In the genomic region with DNA sequence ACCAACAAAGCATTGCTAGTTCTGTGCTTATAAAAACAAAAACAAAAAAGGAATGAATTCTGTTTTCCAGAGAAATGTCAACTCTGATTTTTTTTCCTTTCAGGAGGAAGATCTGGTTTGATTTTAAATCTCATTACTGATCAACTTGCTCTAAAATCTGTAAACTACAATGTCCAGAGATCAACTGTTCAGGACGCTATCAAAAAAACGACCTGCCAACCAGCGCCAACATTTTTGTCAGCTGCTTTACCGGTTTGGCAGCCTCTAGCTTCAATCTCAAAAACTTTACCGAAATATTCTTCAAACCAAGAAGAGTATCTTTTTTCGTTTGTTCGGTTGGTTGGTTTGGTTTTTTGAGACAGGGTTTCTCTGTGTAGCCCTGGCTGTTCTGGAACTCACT, we compare ENCODE assay signal across 8 mouse cellular contexts. TPM values are rescaled to one million over a fixed set of nuclear protein-coding genes. Genes with fewer than 3 reads are reported as not detected.
DNase-seq lines count a peak whose midpoint lies in the region; ATAC-seq and TF ChIP-seq lines count a peak whose summit lies in the region.

No protein-coding gene starts in this region.

- H3K9me3 ChIP-seq in kidney, postnatal 0 days (replicated peaks; ENCODE audit: low read length), result no peaks in the 10 kb centered on the region
- H3K9me3 ChIP-seq in embryonic facial prominence, embryonic 12.5 days, result no peaks in the 10 kb centered on the region
- H3K9me3 ChIP-seq in hindbrain, embryonic 15.5 days, result no peaks in the 10 kb centered on the region
- H3K9me3 ChIP-seq in midbrain, embryonic 14.5 days (ENCODE audit: control insufficient read depth, low read length), result no peaks in the 10 kb centered on the region

- H3K4me3 ChIP-seq in kidney, postnatal 0 days (replicated peaks; ENCODE audit: low read depth, low read length), result peak overlapping the region; percentile 97; the same call in 1 of the 2 replicates
- no peak overlapping the region for H3K4me3 ChIP-seq in embryonic facial prominence, embryonic 12.5 days
- peak overlapping the region; percentile 89; the same call in 1 of the 2 replicates for H3K4me3 ChIP-seq in hindbrain, embryonic 15.5 days
- no peak overlapping the region for H3K4me3 ChIP-seq in midbrain, embryonic 14.5 days (replicated peaks; ENCODE audit: low read depth, low read length)

- no peaks in the 10 kb centered on the region for H3K27me3 ChIP-seq in kidney, postnatal 0 days (ENCODE audit: insufficient read depth, low read length)
- no peaks in the 10 kb centered on the region for H3K27me3 ChIP-seq in embryonic facial prominence, embryonic 12.5 days
- 0 out of 2 replicates have a peak, but pooled peaks cover 2% of the 10 kb centered on the region for H3K27me3 ChIP-seq in hindbrain, embryonic 15.5 days
- no peaks in the 10 kb centered on the region for H3K27me3 ChIP-seq in midbrain, embryonic 14.5 days (ENCODE audit: control insufficient read depth, insufficient read depth, low read length)

- no peak overlapping the region for H3K9ac ChIP-seq in kidney, postnatal 0 days (ENCODE audit: low read depth, low read length)
- H3K9ac ChIP-seq in embryonic facial prominence, embryonic 12.5 days, result no peak overlapping the region
- H3K9ac ChIP-seq in hindbrain, embryonic 15.5 days, result no peak overlapping the region
- H3K9ac ChIP-seq in midbrain, embryonic 14.5 days (replicated peaks; ENCODE audit: low read length), result no peak overlapping the region

- no peak for ATAC-seq in kidney, postnatal 0 days (replicated peaks; ENCODE audit: low FRiP score, low read depth)
- no peak for ATAC-seq in embryonic facial prominence, embryonic 12.5 days (ENCODE audit: insufficient number of reproducible peaks, insufficient read depth, low FRiP score, low TSS enrichment)
- ATAC-seq in hindbrain, embryonic 15.5 days (ENCODE audit: low FRiP score, low read depth), result no peak
- no peak for ATAC-seq in midbrain, embryonic 14.5 days (ENCODE audit: low FRiP score, low TSS enrichment)

- H3K4me2 ChIP-seq in kidney, postnatal 0 days (ENCODE audit: low read length), result peak overlapping the region; percentile 66
- H3K4me2 ChIP-seq in embryonic facial prominence, embryonic 12.5 days (replicated peaks), result peak overlapping the region; percentile 90
- peak overlapping the region; percentile 74; the same call in 1 of the 2 replicates for H3K4me2 ChIP-seq in hindbrain, embryonic 15.5 days
- H3K4me2 ChIP-seq in midbrain, embryonic 14.5 days (ENCODE audit: low read length), result peak overlapping the region; percentile 68

- 0 out of 2 replicates have a peak overlapping the region, but pooled peaks have one; percentile 91 for H3K27ac ChIP-seq in kidney, postnatal 0 days
- no peak overlapping the region for H3K27ac ChIP-seq in embryonic facial prominence, embryonic 12.5 days
- H3K27ac ChIP-seq in hindbrain, embryonic 15.5 days (replicated peaks), result no peak overlapping the region
- no peak overlapping the region for H3K27ac ChIP-seq in midbrain, embryonic 14.5 days (replicated peaks; ENCODE audit: low read depth, low read length)

- no peak for DNase-seq in kidney, postnatal 0 days (ENCODE audit: low spot score)
- no peak for DNase-seq in kidney, postnatal 10 days
- no peak for DNase-seq in midbrain, embryonic 14.5 days
- no peak for DNase-seq in testis, postnatal 10 days (ENCODE audit: low spot score)
- no peak for DNase-seq in gastrocnemius, adult 8-10 months (ENCODE audit: low spot score in 2 of 2)
- no peak for DNase-seq in right cerebral cortex, postnatal 4 days

- TF ChIP-seq CTCF in kidney, postnatal 0 days (IDR thresholded peaks at IDR 0.05; ENCODE audit: low read depth), result no peak

- WGBS in kidney, postnatal 0 days, result 66% methylated on average over 7 of the region's 7 CpGs
- WGBS in embryonic facial prominence, embryonic 12.5 days, result 81% methylated on average over 7 of the region's 7 CpGs
- 84% methylated on average over 7 of the region's 7 CpGs for WGBS in hindbrain, embryonic 15.5 days
- WGBS in midbrain, embryonic 14.5 days, result 88% methylated on average over 7 of the region's 7 CpGs

- H3K4me1 ChIP-seq in kidney, postnatal 0 days (replicated peaks; ENCODE audit: insufficient read depth, low read length), result 0 out of 2 replicates have a peak, but pooled peaks cover 8% of the 10 kb centered on the region
- peaks cover 14% of the 10 kb centered on the region; the same call in 1 of the 2 replicates for H3K4me1 ChIP-seq in embryonic facial prominence, embryonic 12.5 days
- H3K4me1 ChIP-seq in hindbrain, embryonic 15.5 days (replicated peaks), result peaks cover 28% of the 10 kb centered on the region
- H3K4me1 ChIP-seq in midbrain, embryonic 14.5 days (ENCODE audit: control insufficient read depth, insufficient read depth, low read length), result peaks cover 15% of the 10 kb centered on the region

- H3K36me3 ChIP-seq in kidney, postnatal 0 days (ENCODE audit: insufficient read depth, low read length), result no peaks in the 10 kb centered on the region
- H3K36me3 ChIP-seq in embryonic facial prominence, embryonic 12.5 days, result no peaks in the 10 kb centered on the region
- H3K36me3 ChIP-seq in hindbrain, embryonic 15.5 days, result no peaks in the 10 kb centered on the region
- no peaks in the 10 kb centered on the region for H3K36me3 ChIP-seq in midbrain, embryonic 14.5 days (ENCODE audit: control insufficient read depth, insufficient read depth, low read length)

RNA-seq across cellular contexts. Expression of a gene that starts 2.3 kb away (rescaled TPM):
- 9.8 and 10.2 TPM in 2 replicates for polyA plus RNA-seq in kidney, postnatal 0 days (2015; fragmentation: Nextera tagmentation; extraction: Ambion mirVana)
- polyA plus RNA-seq in embryonic facial prominence, embryonic 12.5 days (2016; fragmentation: Nextera tagmentation; extraction: Ambion mirVana), result 12.6 and 13.1 TPM in 2 replicates
- 11.5 TPM in 2 replicates for polyA plus RNA-seq in hindbrain, embryonic 15.5 days (2015; fragmentation: Nextera tagmentation; extraction: Ambion mirVana)
- 18.9 and 22.1 TPM in 2 replicates for polyA plus RNA-seq in midbrain, embryonic 14.5 days (2014; fragmentation: Nextera tagmentation; extraction: Ambion mirVana)
- total RNA-seq in gastrocnemius, adult 8-10 months (2022), result 10 to 100 TPM; 55.9 to 80.6 (median 65.0) TPM

RNA-seq across cellular contexts. Expression of a gene that starts 20.1 kb away (rescaled TPM):
- 23.1 and 27.1 TPM in 2 replicates for polyA plus RNA-seq in kidney, postnatal 0 days (2015; fragmentation: Nextera tagmentation; extraction: Ambion mirVana)
- 25.5 and 26.0 TPM in 2 replicates for polyA plus RNA-seq in embryonic facial prominence, embryonic 12.5 days (2016; fragmentation: Nextera tagmentation; extraction: Ambion mirVana)
- polyA plus RNA-seq in hindbrain, embryonic 15.5 days (2015; fragmentation: Nextera tagmentation; extraction: Ambion mirVana), result 20.8 and 23.8 TPM in 2 replicates
- 23.0 and 29.2 TPM in 2 replicates for polyA plus RNA-seq in midbrain, embryonic 14.5 days (2014; fragmentation: Nextera tagmentation; extraction: Ambion mirVana)
- 1 to 10 TPM; 3.0 to 5.4 (median 4.1) TPM for total RNA-seq in gastrocnemius, adult 8-10 months (2022)

RNA-seq across cellular contexts. Expression of a gene that starts 20.2 kb away (rescaled TPM):
- 15.9 and 16.3 TPM in 2 replicates for polyA plus RNA-seq in kidney, postnatal 0 days (2015; fragmentation: Nextera tagmentation; extraction: Ambion mirVana)
- 24.0 and 24.8 TPM in 2 replicates for polyA plus RNA-seq in embryonic facial prominence, embryonic 12.5 days (2016; fragmentation: Nextera tagmentation; extraction: Ambion mirVana)
- polyA plus RNA-seq in hindbrain, embryonic 15.5 days (2015; fragmentation: Nextera tagmentation; extraction: Ambion mirVana), result 20.5 and 21.8 TPM in 2 replicates
- polyA plus RNA-seq in midbrain, embryonic 14.5 days (2014; fragmentation: Nextera tagmentation; extraction: Ambion mirVana), result 20.1 and 25.4 TPM in 2 replicates
- total RNA-seq in gastrocnemius, adult 8-10 months (2022), result 10 to 100 TPM in 1 of 4 experiments, 1 to 10 TPM in 3; 8.3 to 10.5 (median 9.2) TPM

RNA-seq across cellular contexts. Expression of a gene that starts 20.3 kb away (rescaled TPM):
- polyA plus RNA-seq in kidney, postnatal 0 days (2015; fragmentation: Nextera tagmentation; extraction: Ambion mirVana), result 0.12 and 0.14 TPM in 2 replicates
- 0.18 and 0.27 TPM in 2 replicates for polyA plus RNA-seq in embryonic facial prominence, embryonic 12.5 days (2016; fragmentation: Nextera tagmentation; extraction: Ambion mirVana)
- 0.41 and 0.52 TPM in 2 replicates for polyA plus RNA-seq in hindbrain, embryonic 15.5 days (2015; fragmentation: Nextera tagmentation; extraction: Ambion mirVana)
- 0.18 TPM in 1 of 2 replicates, not detected in the other for polyA plus RNA-seq in midbrain, embryonic 14.5 days (2014; fragmentation: Nextera tagmentation; extraction: Ambion mirVana)
- under 1 TPM in 2 of 4 experiments, not detected in 2; 0.13 TPM for total RNA-seq in gastrocnemius, adult 8-10 months (2022)

RNA-seq across cellular contexts. Expression of a gene that starts 43.3 kb away (rescaled TPM):
- polyA plus RNA-seq in kidney, postnatal 0 days (2015; fragmentation: Nextera tagmentation; extraction: Ambion mirVana), result 0.08 TPM in 1 of 2 replicates, not detected in the other
- 0.11 TPM in 1 of 2 replicates, not detected in the other for polyA plus RNA-seq in embryonic facial prominence, embryonic 12.5 days (2016; fragmentation: Nextera tagmentation; extraction: Ambion mirVana)
- 0.36 and 0.55 TPM in 2 replicates for polyA plus RNA-seq in hindbrain, embryonic 15.5 days (2015; fragmentation: Nextera tagmentation; extraction: Ambion mirVana)
- 0.20 and 0.22 TPM in 2 replicates for polyA plus RNA-seq in midbrain, embryonic 14.5 days (2014; fragmentation: Nextera tagmentation; extraction: Ambion mirVana)
- total RNA-seq in gastrocnemius, adult 8-10 months (2022), result not detected

Comparison
In these comparisons a context has a peak if more than half of its experiments do, and no peak if none do; other contexts are left out.
1. H3K4me3 ChIP-seq: peak in kidney, postnatal 0 days (single experiment) and hindbrain, embryonic 15.5 days (single experiment); none in embryonic facial prominence, embryonic 12.5 days (single experiment) and midbrain, embryonic 14.5 days (single experiment).
2. Peak in every context shown above with its lines, with median percentiles within 50 percentile points of each other: H3K4me2 ChIP-seq.